Mouse (Mus musculus) hindbrain, embryonic 14.5 days (tissue): ENCODE measurements around the gene Ifrd1. TPM values are rescaled to one million over a fixed set of nuclear protein-coding genes. Genes with fewer than 3 reads are reported as not detected.
"Not testable (repeated sequence)": the region's sequence is repeated elsewhere in the genome, so short reads cannot be mapped to it uniquely, and the experiment has no call there.

ENCODE experiments used
- ATAC-seq: fragments of 200-750 bp; cut with Nextera tagmentation; 2 replicates; pipeline ENCODE4 v1.8.0; 2017; ENCODE audit warnings: moderate number of reproducible peaks, mild to moderate bottlenecking, moderate TSS enrichment, moderate library complexity; ENCODE audit not compliant: low FRiP score
- DNase-seq: peaks from one replicate; pipeline ENCODE4 v3.0.0-alpha.2; 2015; ENCODE audit warnings: low spot score
- H3K27ac ChIP-seq: fragments of 300-500 bp; sonication (generic); 2 replicates; pipeline ENCODE4 v1.5.1; 2014; ENCODE audit warnings: mild to moderate bottlenecking, moderate library complexity
- H3K27me3 ChIP-seq: fragments of 300-500 bp; sonication (generic); 2 replicates; pipeline ENCODE4 v1.6.1; 2014; ENCODE audit warnings: mild to moderate bottlenecking, low read length, mixed read lengths; ENCODE audit not compliant: control insufficient read depth, insufficient read depth
- H3K36me3 ChIP-seq: fragments of 300-500 bp; sonication (generic); replicated peaks from 2 replicates; pipeline ENCODE4 v1.6.1; 2014; ENCODE audit not compliant: control insufficient read depth, insufficient read depth
- H3K4me1 ChIP-seq: fragments of 300-500 bp; sonication (generic); replicated peaks from 2 replicates; pipeline ENCODE4 v1.6.1; 2014; ENCODE audit warnings: antibody characterized with exemption, low read length, mixed read lengths; ENCODE audit not compliant: control insufficient read depth, insufficient read depth
- H3K4me2 ChIP-seq: fragments of 300-500 bp; sonication (generic); replicated peaks from 2 replicates; pipeline ENCODE4 v1.6.1; 2014; ENCODE audit warnings: mild to moderate bottlenecking, moderate library complexity
- H3K4me3 ChIP-seq: fragments of 300-500 bp; sonication (generic); replicated peaks from 2 replicates; pipeline ENCODE4 v1.5.1; 2014; ENCODE audit warnings: mild to moderate bottlenecking, low read length
- H3K9ac ChIP-seq: fragments of 300-500 bp; sonication (generic); 2 replicates; pipeline ENCODE4 v1.6.1; 2014
- H3K9me3 ChIP-seq: fragments of 300-500 bp; sonication (generic); 2 replicates; pipeline ENCODE4 v1.6.1; 2016; ENCODE audit warnings: low read length; ENCODE audit not compliant: control insufficient read depth
- WGBS: fragments of 180-500 bp; shearing (Covaris S2); extraction: QIAGEN DNeasy Blood & Tissue Kit; methylation state at CpG from one replicate; pipeline ENCODE4 v1.1.7; 2014; 5-methylcytosine and 5-hydroxymethylcytosine counted together
- polyA plus RNA-seq: library from polyadenylated mRNA; unstranded; fragments of >200 nt; fragmentation: Nextera tagmentation; extraction: Ambion mirVana; gene quantifications from 2 replicates; pipeline ENCODE4 v1.2.1, GENCODE M21; 2014

Ifrd1 gene
- polyA plus RNA-seq, 1 experiment from 2014 or later, result 178 TPM

- WGBS, result 95% methylated on average over 5 of the region's 5 CpGs
- no peaks in the 10 kb centered on the region for H3K27me3 ChIP-seq
- 0 out of 2 replicates have a peak, but pooled peaks cover 3% of the 10 kb centered on the region for H3K4me1 ChIP-seq
- no peak for DNase-seq
- H3K36me3 ChIP-seq, result peaks cover 18% of the 10 kb centered on the region
- no peak overlapping the region for H3K27ac ChIP-seq
- H3K4me3 ChIP-seq, result no peak overlapping the region
- no peaks in the 10 kb centered on the region for H3K9me3 ChIP-seq
- ATAC-seq, result no peak
- no peak overlapping the region for H3K9ac ChIP-seq
- no peak overlapping the region for H3K4me2 ChIP-seq
These were observed 50.3 kb downstream of the Ifrd1 start for GRCm38 (mm10) chr12:40198019-40198418.

- Histone ChIP-seq H3K36me3 (peaks cover 13% of the 10 kb centered on the region), H3K27ac (no peak overlapping the region), H3K4me1 (0 out of 2 replicates have a peak, but pooled peaks cover 3% of the 10 kb centered on the region), H3K4me3 (no peak overlapping the region), H3K9ac (no peak overlapping the region), H3K4me2 (no peak overlapping the region), H3K27me3 (no peaks in the 10 kb centered on the region), H3K9me3 (no peaks in the 10 kb centered on the region)
- ATAC-seq (no peak), DNase-seq (no peak)
These were observed 50.8 kb downstream of the Ifrd1 start for GRCm38 (mm10) chr12:40197511-40197910.

- no peaks in the 10 kb centered on the region for H3K4me1 ChIP-seq
- 92% methylated on average over 3 of the region's 3 CpGs for WGBS
- DNase-seq, result no peak
- no peaks in the 10 kb centered on the region for H3K36me3 ChIP-seq
- H3K4me2 ChIP-seq, result no peak overlapping the region
- H3K4me3 ChIP-seq, result no peak overlapping the region
- peaks cover 6% of the 10 kb centered on the region; the same call in 1 of the 2 replicates for H3K9me3 ChIP-seq
- no peak overlapping the region for H3K27ac ChIP-seq
- no peak overlapping the region for H3K9ac ChIP-seq
- ATAC-seq, result no peak
- H3K27me3 ChIP-seq, result no peaks in the 10 kb centered on the region
These were observed 62.8 kb downstream of the Ifrd1 start for GRCm38 (mm10) chr12:40185474-40185873.

GRCm38 (mm10) chr12:40177089-40177488, 71.2 kb downstream of the Ifrd1 start:
- H3K4me2 ChIP-seq, result no peak overlapping the region
- DNase-seq (no peak), ATAC-seq (no peak)
- no peaks in the 10 kb centered on the region for H3K36me3 ChIP-seq
- no peak overlapping the region for H3K9ac ChIP-seq
- no peak overlapping the region for H3K4me3 ChIP-seq
- no peaks in the 10 kb centered on the region for H3K27me3 ChIP-seq
- peaks cover 6% of the 10 kb centered on the region; the same call in 1 of the 2 replicates for H3K9me3 ChIP-seq
- no peak overlapping the region for H3K27ac ChIP-seq
- 72% methylated on average over 6 of the region's 6 CpGs for WGBS
- no peaks in the 10 kb centered on the region for H3K4me1 ChIP-seq

GRCm38 (mm10) chr12:40176158-40176557, 72.1 kb downstream of the Ifrd1 start:
- no peak overlapping the region for H3K4me2 ChIP-seq
- H3K9ac ChIP-seq, result no peak overlapping the region
- H3K36me3 ChIP-seq, result no peaks in the 10 kb centered on the region
- 87% methylated on average over 2 of the region's 2 CpGs for WGBS
- H3K27ac ChIP-seq, result no peak overlapping the region
- H3K9me3 ChIP-seq, result peaks cover 4% of the 10 kb centered on the region; the same call in 1 of the 2 replicates
- DNase-seq (no peak), ATAC-seq (no peak)
- H3K4me1 ChIP-seq, result no peaks in the 10 kb centered on the region
- H3K4me3 ChIP-seq, result no peak overlapping the region
- no peaks in the 10 kb centered on the region for H3K27me3 ChIP-seq

- not testable (repeated sequence) for ATAC-seq, H3K4me1 ChIP-seq, H3K27ac ChIP-seq, H3K4me2 ChIP-seq, DNase-seq, H3K4me3 ChIP-seq, H3K27me3 ChIP-seq, H3K9me3 ChIP-seq, H3K36me3 ChIP-seq, H3K9ac ChIP-seq
- 59% methylated on average over 1 of the region's 1 CpGs for WGBS
These were observed 73.1 kb downstream of the Ifrd1 start for GRCm38 (mm10) chr12:40175171-40175570.

- no peak overlapping the region for H3K27ac ChIP-seq
- H3K4me3 ChIP-seq, result no peak overlapping the region
- ATAC-seq (no peak), DNase-seq (no peak)
- no peaks in the 10 kb centered on the region for H3K36me3 ChIP-seq
- 89% methylated on average over 2 of the region's 2 CpGs for WGBS
- no peaks in the 10 kb centered on the region for H3K9me3 ChIP-seq
- no peak overlapping the region for H3K9ac ChIP-seq
- H3K4me2 ChIP-seq, result no peak overlapping the region
- H3K27me3 ChIP-seq, result no peaks in the 10 kb centered on the region
- no peaks in the 10 kb centered on the region for H3K4me1 ChIP-seq
These were observed 76.7 kb downstream of the Ifrd1 start for GRCm38 (mm10) chr12:40171637-40172036.

GRCm38 (mm10) chr12:40169675-40170074, 78.6 kb downstream of the Ifrd1 start:
- Histone ChIP-seq H3K4me3 (no peak overlapping the region), H3K27ac (no peak overlapping the region), H3K4me1 (no peaks in the 10 kb centered on the region), H3K27me3 (no peaks in the 10 kb centered on the region), H3K4me2 (no peak overlapping the region), H3K36me3 (no peaks in the 10 kb centered on the region), H3K9ac (no peak overlapping the region), H3K9me3 (no peaks in the 10 kb centered on the region)
- DNase-seq, result no peak
- no peak for ATAC-seq
- 98% methylated on average over 1 of the region's 1 CpGs for WGBS

- DNase-seq, result peak; percentile 85
- H3K27ac ChIP-seq, result no peak overlapping the region
- H3K4me3 ChIP-seq, result no peak overlapping the region
These were observed 83.7 kb downstream of the Ifrd1 start for GRCm38 (mm10) chr12:40164621-40165020.

GRCm38 (mm10) chr12:40160777-40161176, 87.5 kb downstream of the Ifrd1 start:
- H3K4me2 ChIP-seq, result no peak overlapping the region
- H3K36me3 ChIP-seq, result no peaks in the 10 kb centered on the region
- H3K4me3 ChIP-seq, result no peak overlapping the region
- no peaks in the 10 kb centered on the region for H3K27me3 ChIP-seq
- no peaks in the 10 kb centered on the region for H3K9me3 ChIP-seq
- H3K27ac ChIP-seq, result no peak overlapping the region
- no peak overlapping the region for H3K9ac ChIP-seq
- DNase-seq (no peak), ATAC-seq (no peak)
- WGBS, result 81% methylated on average over 2 of the region's 2 CpGs
- H3K4me1 ChIP-seq, result no peaks in the 10 kb centered on the region

More at GRCm38 (mm10) chr12:40164621-40165020, 83.7 kb downstream of the Ifrd1 start:
- 11% methylated on average over 2 of the region's 2 CpGs for WGBS
- Histone ChIP-seq H3K9me3 (no peaks in the 10 kb centered on the region), H3K4me1 (no peaks in the 10 kb centered on the region), H3K36me3 (no peaks in the 10 kb centered on the region), H3K4me2 (no peak overlapping the region), H3K27me3 (no peaks in the 10 kb centered on the region), H3K9ac (no peak overlapping the region)
- peak; percentile 71 for ATAC-seq
